Mouse (Mus musculus) right cerebral cortex, adult 2 months (tissue): ENCODE data around the gene Maml3.

Experiments used
- DNase-seq, 2 experiments: peaks; one replicate each; pipeline ENCODE4 v3.0.0; 2021 to 2022; ENCODE audit warnings: low spot score in 2 of 2

Gene Maml3

DNA sequence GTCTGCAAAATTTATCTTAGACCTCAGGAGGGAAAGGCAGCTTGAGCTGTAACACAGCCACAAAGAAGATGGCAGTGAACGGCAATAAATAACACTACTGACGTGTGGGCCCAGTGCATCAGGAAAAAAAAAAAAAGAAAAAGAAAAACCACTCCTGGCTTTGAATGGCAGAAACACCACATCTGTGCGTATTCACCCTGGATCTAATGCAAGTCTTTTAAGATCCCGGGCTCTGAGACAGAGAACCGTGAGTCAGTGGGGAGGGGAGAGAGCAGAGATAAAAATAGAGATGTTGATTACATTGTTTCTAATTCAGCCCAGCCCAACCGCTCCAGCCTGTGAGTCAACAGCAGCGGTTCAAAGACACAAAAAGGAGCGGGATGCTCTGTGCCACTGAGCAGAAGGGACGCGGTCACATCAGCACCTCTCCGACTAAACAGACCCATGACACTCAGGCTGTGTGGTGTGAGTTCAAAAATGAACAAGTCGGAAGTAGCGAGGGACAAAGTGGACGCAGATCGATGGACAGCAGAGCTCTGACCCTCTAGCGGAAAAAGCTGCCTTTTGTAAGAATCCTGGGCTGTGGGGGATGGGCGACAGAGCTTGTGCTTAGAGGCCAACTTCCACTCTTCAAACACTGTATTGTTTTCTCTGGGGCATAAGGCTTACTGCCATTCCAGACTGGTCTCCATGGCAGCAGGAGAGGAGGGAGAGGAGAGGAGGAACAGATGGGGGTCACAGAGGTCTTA lies 316.1 kb downstream of the Maml3 start:
- peak; percentile 59 to 74 for DNase-seq

DNA sequence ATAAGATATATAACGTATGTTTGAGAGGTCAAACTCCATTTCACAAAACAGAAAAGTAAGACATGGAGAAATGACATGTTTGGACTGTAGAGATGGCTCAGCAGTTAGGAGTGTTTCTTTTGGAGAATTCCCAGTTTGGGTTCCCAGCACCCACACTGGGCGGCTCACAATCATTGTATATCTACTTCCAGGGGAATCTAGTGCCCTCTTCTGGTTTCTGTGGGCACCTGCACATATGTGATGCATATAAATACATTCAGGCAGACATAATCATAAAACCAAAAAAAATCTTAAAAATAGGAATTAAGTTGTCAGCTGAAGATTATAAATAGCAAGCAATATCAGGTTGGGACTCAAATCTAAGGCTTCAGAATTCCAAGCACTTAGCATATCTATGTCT lies 316.9 kb downstream of the Maml3 start:
- DNase-seq = no peak

DNA sequence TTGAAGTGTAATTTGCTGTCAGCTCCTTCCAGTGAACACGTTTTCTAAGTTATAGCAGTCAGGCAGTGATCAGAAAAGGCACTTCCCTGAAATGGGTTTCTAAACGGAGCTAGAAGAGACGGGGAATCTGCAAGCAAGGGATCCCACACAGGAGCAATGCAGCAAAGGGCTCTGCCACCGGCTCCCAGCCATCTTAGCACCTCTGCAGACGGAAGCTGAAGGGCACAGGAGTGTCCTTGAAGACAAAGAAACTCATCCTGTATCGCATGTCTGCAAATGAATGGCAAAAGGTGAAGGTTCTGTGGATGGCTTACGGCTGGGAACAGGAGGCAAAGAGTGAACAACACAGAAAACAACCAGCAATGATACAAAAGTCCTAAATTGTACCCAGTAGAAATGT lies 319.1 kb downstream of the Maml3 start:
- DNase-seq = no peak

DNA sequence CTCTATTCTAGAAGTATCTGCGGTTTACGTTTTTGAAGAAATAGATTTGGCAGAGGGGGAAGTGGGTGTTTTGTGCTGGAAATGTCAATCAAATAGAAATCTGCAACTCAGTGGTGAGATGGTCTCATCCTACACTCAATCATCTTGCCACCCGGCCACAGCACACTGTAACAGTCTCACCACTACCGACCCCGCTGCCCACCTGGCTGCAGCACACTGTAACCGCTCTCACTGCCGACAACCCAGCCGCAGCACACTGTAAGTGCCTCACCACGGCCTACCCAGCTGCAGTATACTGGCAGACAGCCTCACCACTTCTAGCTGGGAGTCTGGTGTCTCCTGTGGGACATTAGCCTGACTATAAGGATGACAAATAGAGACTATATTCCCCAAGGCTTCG lies 322.7 kb downstream of the Maml3 start:
- DNase-seq = no peak

DNA sequence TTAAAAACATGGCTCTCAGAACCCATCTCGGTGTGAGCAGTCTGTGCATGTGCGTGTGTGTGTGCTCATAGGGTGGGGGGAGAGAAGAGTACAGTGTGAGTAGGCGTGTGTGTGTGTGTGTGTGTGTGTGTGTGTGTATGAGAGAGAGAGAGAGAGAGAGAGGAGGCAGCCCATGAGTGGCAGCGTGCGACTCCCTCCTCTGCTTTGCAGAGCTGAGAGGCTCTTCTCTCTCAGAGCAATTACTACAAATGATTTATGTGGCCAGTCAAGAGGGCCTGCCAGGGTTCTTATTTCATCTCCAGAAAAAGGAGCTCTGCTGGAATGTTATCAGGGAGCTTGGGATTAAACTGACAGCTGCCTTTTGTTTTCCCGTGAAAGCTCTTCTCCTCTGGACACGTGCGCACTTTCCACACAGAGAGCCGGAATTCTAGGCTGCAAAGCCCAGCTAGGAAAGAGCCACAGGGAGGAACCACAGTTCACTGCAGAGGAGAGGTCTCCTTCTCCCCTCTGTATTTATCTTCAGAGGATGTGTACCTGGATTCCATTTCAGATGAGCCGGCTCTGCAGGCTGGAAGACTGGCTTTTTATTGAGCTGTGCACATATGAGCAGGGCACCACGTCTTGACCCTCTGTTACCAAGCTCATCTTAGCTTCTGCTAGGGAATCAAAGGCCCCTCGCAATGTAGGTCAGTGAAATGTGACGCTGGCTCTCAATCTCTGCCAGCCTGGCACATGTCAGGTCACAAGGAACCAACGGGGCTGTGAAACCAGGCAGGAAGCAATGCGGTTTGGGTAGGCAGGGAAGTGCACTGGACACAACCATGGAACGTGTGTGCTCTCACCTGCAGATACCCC lies 325.9 kb downstream of the Maml3 start:
- peak in 1 of 2 experiments; percentile 28 for DNase-seq

DNA sequence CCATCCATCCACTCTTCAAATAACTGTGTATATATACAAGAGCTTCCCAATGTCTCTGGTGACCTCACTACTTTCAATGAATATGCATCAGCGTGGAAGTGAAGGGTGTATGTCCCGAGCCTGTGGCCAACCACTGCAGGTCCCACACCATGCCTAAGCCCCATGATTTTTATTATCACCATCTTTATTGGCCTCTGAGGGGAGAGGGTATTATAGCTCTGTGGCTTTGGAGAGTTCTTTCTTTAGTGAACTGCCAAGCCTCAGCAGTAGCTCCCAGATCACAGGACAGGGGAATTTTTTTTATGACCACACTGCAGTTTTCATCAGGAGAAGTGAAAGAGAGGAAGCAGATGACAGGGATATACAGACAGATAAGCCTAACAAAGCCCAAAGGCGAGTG lies 326.7 kb downstream of the Maml3 start:
- DNase-seq = no peak

DNA sequence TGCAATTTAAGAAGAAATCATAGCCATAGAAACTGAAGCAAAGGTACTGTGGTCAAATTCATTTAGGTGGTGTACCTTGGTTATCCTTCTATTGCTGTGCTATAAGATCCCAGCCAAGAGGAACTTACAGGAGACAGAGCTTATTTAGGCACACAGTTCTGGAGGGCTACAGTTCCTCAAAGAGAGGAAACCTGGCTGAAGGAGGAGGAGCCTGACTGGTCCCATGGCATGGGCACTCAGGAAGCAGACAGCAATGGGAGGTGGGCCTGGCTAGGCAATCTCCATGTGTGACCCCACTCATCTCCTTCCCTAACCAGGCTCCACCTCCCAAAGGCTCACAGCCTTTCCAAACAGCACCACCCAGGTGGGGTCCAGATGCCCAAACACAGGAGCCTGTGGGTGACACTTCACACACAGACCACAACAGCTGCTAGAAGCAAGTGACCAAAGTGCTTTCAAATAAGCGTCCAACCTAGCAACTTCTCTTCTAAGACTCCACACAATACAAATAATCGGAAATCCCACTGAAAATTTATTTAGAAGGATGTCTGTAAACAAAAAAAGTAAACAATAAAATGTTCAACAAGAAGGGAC lies 328.8 kb downstream of the Maml3 start:
- no peak for DNase-seq

DNA sequence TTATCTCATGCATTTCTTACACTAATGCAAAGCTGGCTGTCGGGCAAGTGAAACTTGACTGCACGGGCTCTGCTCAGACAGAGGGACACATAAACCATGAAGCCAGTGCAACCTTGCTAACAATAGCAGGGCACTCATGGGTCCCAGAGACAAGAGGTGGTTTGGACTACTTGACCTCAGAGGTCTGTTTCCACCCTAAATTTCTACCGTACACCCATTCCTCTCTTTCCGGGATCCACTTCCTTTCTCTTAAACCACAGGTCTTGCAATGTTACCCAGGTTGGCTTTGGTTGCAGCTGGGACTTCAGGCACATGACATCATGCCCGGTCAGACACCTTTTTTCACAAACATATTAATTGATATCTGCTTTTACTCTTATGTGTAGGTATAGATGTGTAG lies 331.3 kb downstream of the Maml3 start:
- DNase-seq = no peak

DNA sequence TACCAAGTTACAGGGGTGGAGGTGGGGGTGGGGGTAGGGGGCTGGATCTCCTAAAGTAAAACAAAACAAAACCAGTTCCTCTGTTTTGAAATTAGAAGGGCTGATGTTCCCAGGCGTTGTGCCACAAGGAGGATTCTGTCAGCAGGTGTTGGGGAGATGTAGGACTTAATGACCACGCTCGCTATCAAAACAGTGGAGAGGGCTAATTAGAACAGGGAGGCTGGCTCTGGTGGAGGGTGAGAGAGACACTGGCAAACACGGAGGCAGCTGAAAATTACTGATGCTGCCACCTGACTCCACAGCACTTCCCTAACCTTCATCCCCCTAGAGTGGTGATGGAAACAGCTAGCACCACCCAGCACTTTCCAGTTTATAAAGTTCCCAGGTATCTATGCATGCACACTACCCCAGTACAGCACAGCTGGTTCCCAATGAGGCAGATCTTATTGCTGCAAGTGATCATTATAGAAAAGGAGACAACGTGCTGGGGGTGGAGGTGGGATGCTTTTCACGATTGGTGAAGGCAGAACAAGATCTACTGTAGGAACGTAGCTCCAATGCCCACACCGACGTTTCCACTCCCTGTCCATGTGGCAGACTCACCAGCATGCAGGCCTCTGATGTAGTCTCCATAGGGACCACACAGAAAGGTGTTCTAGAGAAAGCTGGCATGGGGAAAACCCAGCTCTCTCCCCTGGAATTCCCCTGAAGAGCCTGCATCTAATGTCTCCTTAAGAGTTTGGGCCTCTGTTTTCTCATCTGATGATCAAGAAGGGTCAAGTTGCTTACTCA lies 332.8 kb downstream of the Maml3 start:
- no peak for DNase-seq

DNA sequence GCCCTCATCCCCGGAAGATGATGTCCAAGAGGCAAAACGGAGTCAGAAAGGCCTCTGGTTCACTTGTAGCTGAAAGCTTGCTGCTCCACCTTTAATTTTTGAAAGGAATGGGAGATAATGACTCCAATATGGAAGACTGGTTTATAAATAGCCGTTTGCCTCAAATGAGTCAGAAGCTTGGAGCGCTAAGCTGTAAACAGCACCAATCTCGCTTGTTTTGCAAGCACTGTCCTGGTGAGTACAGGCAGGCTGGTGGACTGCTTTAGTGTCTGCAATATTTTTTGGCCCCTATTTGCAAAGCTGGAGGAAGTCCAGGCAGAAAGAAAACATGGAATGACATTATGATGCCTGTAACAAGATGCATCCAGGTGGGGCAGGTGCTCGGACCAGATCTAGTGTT lies 335.7 kb downstream of the Maml3 start:
- DNase-seq = no peak

DNA sequence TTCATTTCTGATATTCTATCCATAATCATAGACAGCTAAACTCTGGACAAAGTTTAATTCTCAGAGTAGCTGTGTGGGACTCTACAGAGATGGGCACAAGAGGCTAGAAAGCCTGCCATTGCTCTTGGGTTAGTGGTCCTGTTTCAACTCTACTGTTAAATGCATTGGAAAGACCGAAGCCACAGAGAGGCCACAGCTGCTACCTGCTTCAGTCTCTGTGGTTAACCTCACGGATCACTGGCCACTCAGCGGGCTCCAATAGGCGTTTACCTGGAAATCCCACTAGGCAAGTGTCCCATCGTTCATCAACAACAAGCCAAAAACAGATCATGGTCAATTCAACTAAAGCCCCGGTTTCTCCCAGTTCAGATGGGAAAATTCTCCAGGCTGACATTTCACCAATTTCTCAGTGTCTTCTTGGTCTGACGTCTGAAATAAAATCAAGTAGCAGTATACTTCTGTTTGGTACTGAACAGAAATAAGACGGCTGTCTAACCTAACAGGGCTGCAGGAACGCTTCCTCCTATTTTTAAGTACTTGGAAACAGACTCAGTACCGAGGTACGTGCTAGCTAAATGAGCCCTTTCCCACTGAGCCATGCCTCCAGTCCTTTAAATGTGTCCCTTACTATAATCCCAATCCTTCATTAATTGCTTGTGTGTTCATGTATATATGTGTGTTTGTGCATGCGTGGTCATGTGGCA lies 339.5 kb downstream of the Maml3 start:
- no peak for DNase-seq

DNA sequence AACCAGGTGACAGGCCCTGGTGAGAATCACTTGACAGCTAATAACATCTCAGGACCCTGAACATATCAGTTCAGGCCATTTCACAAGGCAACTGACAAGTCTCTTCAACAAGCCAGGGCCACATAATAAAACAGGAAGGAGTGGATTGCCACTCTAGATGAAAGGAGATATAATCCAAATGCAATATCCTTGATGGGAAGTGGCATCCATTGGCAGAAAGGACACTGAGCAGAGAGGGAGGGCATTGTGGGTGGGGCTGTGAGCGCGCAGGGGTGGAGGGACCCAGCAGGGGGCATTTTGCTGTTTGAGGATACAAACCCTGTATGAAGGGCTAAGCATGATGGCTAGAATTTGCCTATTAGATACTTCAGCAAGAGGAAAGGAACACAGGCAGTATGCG lies 340.7 kb downstream of the Maml3 start:
- no peak for DNase-seq

DNA sequence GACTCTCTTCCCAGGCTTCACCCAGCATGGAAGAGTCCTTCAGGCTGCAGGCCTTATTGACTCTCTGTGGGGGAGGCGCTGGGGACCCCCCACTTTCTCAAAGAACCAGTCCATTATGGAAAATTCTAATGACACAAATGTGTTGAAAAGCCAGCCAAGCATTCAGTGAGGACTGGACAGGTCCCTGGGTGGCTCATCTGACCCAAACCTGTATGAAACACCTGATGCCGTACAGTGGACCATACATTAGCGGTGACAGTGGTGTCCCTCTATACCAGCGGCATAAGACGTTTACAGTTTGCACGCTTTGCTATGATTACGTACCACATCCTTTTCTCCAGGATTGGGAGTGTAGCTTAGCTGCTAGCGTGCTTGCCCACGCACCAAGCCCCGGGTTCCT lies 342.0 kb downstream of the Maml3 start:
- DNase-seq = no peak

DNA sequence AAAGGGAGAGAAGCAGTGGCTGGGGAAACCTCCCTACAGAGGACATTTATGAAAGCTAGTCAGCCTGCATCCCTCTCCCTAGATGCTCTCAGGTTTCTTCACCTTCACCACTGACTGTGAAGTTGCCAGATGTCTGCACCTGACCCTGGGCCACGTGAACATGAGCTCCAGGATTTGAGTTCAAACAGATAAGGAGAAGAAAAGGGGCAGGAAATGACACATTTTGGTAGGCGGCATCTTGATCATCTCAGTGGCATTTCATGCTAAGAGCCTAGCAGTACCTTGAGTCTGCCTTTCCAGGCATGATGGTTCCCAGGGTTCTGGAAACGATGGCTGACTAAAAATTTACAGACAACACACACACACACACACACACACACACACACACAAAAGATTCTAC lies 345.3 kb downstream of the Maml3 start:
- no peak for DNase-seq

DNA sequence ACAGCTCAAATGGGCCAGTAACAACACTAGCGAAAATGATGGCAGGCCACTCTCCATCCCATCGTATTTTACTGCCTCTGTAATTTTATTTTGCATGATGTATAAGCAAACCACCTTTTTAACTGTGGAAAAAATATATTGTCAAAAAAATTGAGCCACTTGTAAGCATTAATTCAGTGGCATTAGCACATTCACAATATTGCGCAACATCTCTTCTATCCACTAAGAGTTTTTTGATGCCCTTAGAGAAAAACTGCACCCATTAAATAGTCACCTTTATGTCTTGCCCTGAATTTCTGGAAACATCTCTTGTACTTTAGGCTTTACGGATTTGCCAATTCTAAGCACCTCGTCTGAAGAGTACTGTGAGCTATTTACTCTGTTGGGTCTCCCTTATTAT lies 347.8 kb downstream of the Maml3 start:
- no peak for DNase-seq

DNA sequence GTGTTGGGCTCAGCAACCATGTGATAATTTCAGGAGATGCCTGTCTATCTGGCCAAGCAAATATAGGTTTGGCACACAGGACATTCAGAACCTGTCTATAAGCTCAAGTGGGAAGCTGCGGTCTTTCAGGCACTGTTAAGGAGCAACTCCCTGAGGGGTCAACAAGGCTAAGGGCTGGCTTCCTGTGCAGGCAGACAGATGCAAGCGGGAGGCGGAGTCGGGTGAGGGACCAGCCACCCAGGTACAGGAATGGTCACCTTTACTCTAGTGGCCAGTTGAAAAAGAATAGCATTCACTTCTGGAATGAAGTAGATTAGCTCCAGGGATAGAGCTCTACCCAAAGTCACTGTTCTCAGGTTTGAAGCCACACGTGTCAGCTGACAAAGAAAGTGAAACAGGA lies 348.6 kb downstream of the Maml3 start:
- no peak for DNase-seq

DNA sequence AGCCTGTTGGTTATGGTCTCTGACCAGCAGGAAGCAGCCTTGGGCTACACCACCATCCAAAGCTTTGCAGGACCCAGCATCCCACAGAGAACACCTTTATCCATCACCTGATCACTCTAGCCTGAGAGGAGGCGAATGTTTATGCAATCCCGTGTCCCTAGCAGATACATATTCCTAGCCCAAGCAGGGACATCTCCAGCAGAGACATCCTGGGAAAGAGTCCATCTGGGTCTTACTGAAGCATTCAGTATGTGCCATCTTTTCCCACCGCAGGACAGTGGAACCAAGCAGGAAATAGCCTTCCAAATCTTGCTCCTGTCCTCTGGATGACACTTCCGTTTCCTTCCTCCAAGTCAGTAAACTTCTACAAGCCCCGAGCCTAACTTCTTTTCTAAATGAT lies 351.6 kb downstream of the Maml3 start:
- no peak for DNase-seq

DNA sequence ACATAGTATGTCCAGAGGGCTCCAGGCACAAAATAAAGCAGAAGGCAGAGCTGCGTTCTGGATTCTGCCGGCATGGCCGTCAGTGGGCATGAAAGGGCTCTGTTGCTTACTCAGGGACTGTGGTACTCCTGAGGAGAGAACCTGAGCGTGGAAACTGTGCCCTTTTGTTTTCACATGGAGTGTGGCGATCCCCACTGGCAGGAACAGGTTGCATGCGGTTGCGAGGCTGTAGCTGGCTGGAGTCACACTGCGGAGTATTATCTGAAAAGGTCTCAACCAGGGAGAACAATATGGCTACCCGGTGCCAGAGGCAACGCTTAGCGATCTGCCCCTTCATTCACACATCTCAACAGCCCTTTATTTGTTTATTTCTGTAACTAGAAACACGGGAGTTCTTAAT lies 353.4 kb downstream of the Maml3 start:
- DNase-seq = no peak

DNA sequence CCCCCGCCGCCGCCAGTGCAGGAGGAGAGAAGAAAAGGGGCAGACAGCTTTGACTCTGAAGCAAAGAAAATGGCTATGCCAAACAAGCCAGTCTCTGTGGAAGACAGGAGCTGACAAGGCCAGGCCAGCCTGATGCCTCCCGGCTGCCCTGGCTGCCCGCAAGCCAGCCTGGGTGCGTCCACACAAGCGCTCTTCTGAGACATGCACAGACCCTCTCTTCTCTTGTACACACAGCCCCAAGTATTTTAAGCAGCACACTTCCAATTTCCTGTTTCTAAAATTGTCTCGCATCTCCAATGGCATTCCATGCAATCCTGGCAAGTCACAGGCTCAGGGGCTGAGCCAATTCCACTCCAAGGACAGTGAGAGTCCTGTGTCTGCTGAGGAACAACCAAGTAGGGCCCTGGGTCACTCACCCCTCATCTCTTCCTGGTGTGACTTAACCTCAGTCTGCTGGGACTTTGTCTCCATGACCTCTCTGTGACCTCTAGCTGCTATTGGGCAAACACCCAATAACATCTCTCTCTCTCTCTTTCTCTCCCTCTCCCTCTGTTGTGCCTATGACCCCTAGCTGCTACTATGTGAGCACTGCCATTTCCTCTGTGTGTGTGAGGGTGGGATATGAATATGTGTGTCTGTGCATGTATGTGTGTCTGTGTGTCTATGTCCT lies 354.9 kb downstream of the Maml3 start:
- DNase-seq = peak; percentile 16 to 23

DNA sequence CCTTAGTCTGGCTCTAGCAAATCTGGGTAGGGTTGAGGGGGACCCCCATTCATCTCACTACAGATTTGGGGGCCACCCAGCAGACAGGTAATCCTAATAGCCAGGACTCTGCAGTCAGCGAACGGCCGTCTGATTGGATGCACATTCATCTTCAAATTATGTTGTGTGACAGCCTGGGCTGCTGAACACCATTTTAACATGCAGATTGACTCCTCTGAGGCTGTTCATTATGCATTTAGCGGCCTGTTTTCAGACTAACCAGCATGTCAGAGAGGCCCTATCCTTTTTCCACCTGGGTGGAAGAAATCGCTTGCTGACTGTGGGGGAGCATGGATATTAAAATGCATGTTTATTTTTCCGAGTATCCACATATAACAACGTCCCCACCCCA lies 355.5 kb downstream of the Maml3 start:
- no peak for DNase-seq
